Mouse (Mus musculus) heart, embryonic 10.5 days (tissue): ENCODE measurements around the gene Olfr60. TPM values are rescaled to one million over a fixed set of nuclear protein-coding genes. Genes with fewer than 3 reads are reported as not detected.
A peak's percentile ranks its signal among the peaks of the same experiment; 100 is the strongest.

Experiments used
- DNase-seq: peaks from one replicate; pipeline ENCODE4 v3.0.0-alpha.2; 2017; ENCODE audit warnings: low spot score
- H3K27ac ChIP-seq: fragments of 300-500 bp; sonication (generic); 2 replicates; pipeline ENCODE4 v1.5.1; 2016; ENCODE audit warnings: mild to moderate bottlenecking
- H3K27me3 ChIP-seq: fragments of 300-500 bp; sonication (generic); 2 replicates; pipeline ENCODE4 v1.6.1; 2016; ENCODE audit warnings: mild to moderate bottlenecking; ENCODE audit not compliant: poor library complexity, insufficient read depth, severe bottlenecking
- H3K36me3 ChIP-seq: fragments of 300-500 bp; sonication (generic); 2 replicates; pipeline ENCODE4 v1.6.1; 2016; ENCODE audit warnings: mild to moderate bottlenecking, moderate library complexity
- H3K4me1 ChIP-seq: fragments of 300-500 bp; sonication (generic); 2 replicates; pipeline ENCODE4 v1.6.1; 2016; ENCODE audit warnings: mild to moderate bottlenecking
- H3K4me3 ChIP-seq: fragments of 300-500 bp; sonication (generic); 2 replicates; pipeline ENCODE4 v1.5.1; 2016; ENCODE audit warnings: mild to moderate bottlenecking, moderate library complexity
- H3K9me3 ChIP-seq: fragments of 300-500 bp; sonication (generic); 2 replicates; pipeline ENCODE4 v1.6.1; 2016; ENCODE audit warnings: mild to moderate bottlenecking, moderate library complexity
- WGBS: fragments of 180-500 bp; shearing (Covaris S2); methylation state at CpG from one replicate; pipeline ENCODE4 v1.1.7; 2016; 5-methylcytosine and 5-hydroxymethylcytosine counted together
- polyA plus RNA-seq: library from polyadenylated mRNA; unstranded; fragments of >200 nt; fragmentation: Nextera tagmentation; extraction: Ambion mirVana; gene quantifications from 2 replicates; pipeline ENCODE4 v1.2.1, GENCODE M21; 2016

Gene Olfr60
- not detected in 2 replicates for polyA plus RNA-seq

DNA sequence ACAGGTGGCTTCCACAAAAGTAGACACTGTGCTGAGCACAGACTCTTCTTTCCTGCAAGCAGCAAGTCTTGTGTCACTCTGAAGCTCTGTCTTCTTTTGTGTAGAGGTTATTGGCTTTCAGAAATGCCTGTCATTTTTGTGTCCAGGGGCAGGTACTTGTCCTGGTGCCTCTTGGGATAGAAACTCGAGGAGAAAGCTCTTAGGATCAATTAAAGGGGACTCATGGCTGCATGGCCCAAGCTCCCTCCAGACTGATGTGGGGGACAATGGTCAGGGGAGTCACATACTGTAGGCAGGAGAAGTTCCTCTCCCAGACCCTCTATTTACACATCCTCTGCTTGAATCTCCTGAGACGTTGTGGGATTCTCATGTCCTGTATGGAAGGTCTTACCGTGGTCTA is at the start of gene Olfr60:
Olfr60 (minus strand) TSS at position 101 of the 400 bp plus-strand sequence.
- DNase-seq, result no peak
- Histone ChIP-seq H3K9me3 (no peaks in the 10 kb centered on the region), H3K4me3 (no peak within 1 kb of the TSS), H3K36me3 (no peaks in the 10 kb centered on the region), H3K4me1 (no peaks in the 10 kb centered on the region), H3K27me3 (no peaks in the 10 kb centered on the region), H3K27ac (no peak within 1 kb of the TSS)
- 71% methylated on average over 3 of the region's 3 CpGs for WGBS

DNA sequence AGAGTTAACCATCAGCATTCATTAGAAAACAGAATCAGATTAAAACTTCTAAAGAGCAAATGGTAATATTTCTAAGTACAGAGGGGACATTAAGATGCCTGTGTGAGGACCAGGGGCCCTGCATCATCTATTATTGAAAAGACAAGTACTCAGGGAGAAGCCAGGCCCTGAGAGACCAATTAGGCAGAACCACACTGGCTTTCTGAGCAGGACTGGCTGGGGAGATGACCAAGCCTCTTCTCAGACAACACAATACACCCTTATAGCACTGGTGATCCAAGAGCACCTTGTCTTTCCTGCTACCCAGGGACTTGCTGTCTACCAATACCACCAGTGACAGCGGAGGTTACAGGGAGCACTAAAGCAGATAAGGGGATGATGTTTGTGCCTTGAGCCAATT is 41.3 kb upstream of the Olfr60 start, which contains the start of gene Olfr531:
Olfr531 (minus strand) TSS at position 101 of the 400 bp plus-strand sequence.
- Histone ChIP-seq H3K27ac (no peak within 1 kb of the TSS), H3K27me3 (no peaks in the 10 kb centered on the region), H3K4me1 (no peaks in the 10 kb centered on the region), H3K4me3 (no peak within 1 kb of the TSS), H3K36me3 (no peaks in the 10 kb centered on the region), H3K9me3 (no peaks in the 10 kb centered on the region)
- WGBS, result 56% methylated on average over 1 of the region's 1 CpGs
- no peak for DNase-seq

DNA sequence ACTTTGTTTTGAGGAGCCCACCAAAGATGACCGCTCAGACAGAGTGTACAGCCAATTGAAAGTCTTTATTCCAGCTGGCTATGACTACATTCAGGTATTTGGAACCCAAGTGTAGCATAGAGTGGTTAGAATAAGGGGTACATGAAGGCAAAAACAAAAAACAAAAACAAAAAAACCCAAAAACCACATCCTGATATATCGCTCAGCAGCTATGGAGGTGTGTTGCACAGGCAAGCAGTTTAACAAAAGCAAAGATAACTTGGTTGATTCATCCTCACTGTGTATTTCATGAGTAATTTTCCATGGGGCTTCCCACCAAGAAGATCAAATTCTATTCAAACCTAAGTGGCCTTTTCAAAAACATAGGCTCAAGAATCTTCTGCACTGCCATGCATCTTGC is 15.4 kb upstream of the Olfr60 start:
- no peaks in the 10 kb centered on the region for H3K9me3 ChIP-seq
- 95% methylated on average over 2 of the region's 2 CpGs for WGBS
- no peaks in the 10 kb centered on the region for H3K36me3 ChIP-seq
- H3K4me1 ChIP-seq, result no peaks in the 10 kb centered on the region
- DNase-seq, result no peak
- H3K27me3 ChIP-seq, result no peaks in the 10 kb centered on the region
- no peak overlapping the region for H3K27ac ChIP-seq
- H3K4me3 ChIP-seq, result no peak overlapping the region

DNA sequence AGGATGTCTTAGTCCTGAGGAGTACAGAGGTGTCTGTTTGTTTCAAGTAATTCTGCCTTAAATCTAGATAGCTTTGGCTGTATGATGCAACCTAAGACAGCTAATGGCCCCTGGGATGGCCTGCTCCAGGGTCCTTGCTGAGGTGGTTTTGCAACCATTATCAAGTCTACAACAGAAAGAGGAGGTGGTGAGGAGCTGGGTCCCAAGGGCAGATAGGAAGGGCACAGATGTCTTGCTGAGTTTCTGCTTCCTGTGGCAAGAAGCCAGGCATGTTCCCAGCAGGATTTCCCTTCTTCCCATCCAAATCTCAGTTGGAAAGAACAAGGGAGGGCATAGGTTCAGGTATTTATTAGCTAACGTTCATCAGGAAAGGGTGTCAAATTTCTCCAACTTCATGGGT is 14.8 kb upstream of the Olfr60 start, which contains the start of gene Olfr530:
Olfr530 (minus strand) TSS at position 101 of the 400 bp plus-strand sequence.
- no peaks in the 10 kb centered on the region for H3K27me3 ChIP-seq
- no peaks in the 10 kb centered on the region for H3K4me1 ChIP-seq
- H3K36me3 ChIP-seq, result no peaks in the 10 kb centered on the region
- 59% methylated on average over 1 of the region's 1 CpGs for WGBS
- no peak within 1 kb of the TSS for H3K4me3 ChIP-seq
- DNase-seq, result no peak
- no peak within 1 kb of the TSS for H3K27ac ChIP-seq
- no peaks in the 10 kb centered on the region for H3K9me3 ChIP-seq

DNA sequence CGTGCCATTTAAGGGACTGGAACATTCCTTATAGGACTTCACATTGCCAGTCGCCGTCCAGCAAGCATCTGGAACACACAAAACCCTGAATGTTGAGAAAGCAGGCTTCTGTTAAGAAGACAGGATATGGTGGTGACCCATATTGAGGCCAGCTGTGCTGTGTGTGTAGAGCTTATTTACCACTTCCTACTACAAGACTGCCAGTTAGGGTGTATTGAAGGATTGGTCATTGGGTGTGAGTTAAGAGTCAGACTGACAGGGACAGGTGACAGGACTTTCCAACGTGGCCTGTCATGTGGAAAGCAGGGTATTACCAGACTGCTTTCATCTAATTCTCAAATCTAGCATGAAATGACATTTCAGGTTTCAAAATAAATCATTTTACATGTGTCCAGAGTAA is 12.8 kb upstream of the Olfr60 start:
- no peaks in the 10 kb centered on the region for H3K27me3 ChIP-seq
- no peaks in the 10 kb centered on the region for H3K4me1 ChIP-seq
- no peaks in the 10 kb centered on the region for H3K36me3 ChIP-seq
- WGBS, result 78% methylated on average over 4 of the region's 4 CpGs
- H3K9me3 ChIP-seq, result no peaks in the 10 kb centered on the region
- no peak overlapping the region for H3K4me3 ChIP-seq
- DNase-seq, result no peak
- no peak overlapping the region for H3K27ac ChIP-seq

DNA sequence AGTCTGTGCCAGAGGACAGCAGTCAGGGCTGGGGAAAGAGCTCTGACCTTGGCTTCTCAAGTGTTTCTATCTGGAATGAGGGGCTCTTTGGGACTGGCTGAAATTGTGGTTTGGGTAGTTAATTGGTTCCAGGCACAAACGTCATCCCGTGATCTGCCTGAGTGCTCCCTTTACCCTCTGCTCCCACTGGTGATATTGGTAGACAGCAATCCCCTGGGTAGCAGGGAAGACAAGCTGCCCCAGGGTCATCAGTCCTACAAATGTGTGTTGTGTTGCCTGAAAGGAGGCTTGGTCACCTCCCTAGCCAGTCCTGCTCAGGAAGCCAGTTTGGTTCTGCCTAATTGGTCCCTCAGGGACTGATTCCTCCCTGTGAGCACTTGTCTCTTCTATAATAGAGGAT is 27.8 kb downstream of the Olfr60 start, which contains the start of gene Olfr527:
Olfr527 (plus strand) TSS at position 301 of the 400 bp plus-strand sequence.
- Histone ChIP-seq H3K4me3 (no peak within 1 kb of the TSS), H3K27ac (no peak within 1 kb of the TSS), H3K27me3 (no peaks in the 10 kb centered on the region), H3K4me1 (no peaks in the 10 kb centered on the region), H3K9me3 (no peaks in the 10 kb centered on the region), H3K36me3 (no peaks in the 10 kb centered on the region)
- WGBS, result 90% methylated on average over 2 of the region's 2 CpGs
- DNase-seq, result no peak

DNA sequence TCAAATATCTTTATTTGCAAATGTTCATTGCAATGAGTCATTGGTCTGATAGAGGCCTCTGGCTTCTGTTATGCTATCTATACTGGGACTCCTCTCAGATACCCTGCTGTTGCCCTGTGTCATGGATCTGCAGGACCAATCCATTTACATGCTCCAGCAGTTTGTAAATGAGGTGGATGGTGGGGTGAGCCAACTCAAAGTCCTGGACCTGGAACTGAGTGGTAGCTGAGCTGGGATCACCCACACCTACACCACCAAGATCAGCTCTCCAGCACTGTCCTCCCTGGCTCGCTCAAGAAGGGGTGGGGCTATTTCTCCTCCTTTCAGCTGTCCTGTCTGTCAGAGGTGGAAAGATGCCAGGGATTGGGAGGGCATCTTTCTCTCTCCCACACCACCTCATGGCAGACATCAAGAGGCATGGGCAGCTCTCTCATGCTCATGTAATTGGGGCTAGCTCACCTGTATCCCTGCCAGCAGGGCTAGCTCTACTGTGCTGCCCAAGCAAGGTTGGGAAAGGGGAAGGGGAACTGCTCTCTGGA is 31.6 kb downstream of the Olfr60 start:
- Histone ChIP-seq H3K4me3 (no peak overlapping the region), H3K27me3 (no peaks in the 10 kb centered on the region), H3K36me3 (no peaks in the 10 kb centered on the region), H3K27ac (no peak overlapping the region), H3K4me1 (no peaks in the 10 kb centered on the region), H3K9me3 (no peaks in the 10 kb centered on the region)
- peak; percentile 72 for DNase-seq
- WGBS, result 67% methylated on average over 1 of the region's 1 CpGs

DNA sequence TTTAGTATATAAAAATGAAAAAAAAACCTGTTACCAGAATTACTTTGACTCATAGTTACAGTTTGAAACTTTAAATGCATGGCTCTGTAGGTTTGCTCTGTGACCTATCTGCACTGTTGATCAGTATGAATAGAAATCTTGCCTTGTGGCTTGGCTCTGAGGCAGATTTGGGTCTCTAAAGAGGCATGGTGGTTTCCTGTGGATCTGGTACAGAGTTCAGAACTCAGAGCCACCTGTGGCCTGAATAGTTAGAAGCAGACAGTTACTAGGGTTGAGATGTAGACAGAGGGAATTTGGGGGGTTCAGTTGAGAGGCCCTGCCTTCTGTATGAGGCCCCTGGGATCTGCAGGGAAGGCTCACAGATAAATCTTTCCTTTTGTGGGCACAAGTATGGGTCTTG is 40.3 kb downstream of the Olfr60 start:
- no peaks in the 10 kb centered on the region for H3K4me1 ChIP-seq
- no peaks in the 10 kb centered on the region for H3K9me3 ChIP-seq
- no peaks in the 10 kb centered on the region for H3K36me3 ChIP-seq
- H3K4me3 ChIP-seq, result no peak overlapping the region
- no peaks in the 10 kb centered on the region for H3K27me3 ChIP-seq
- peak; percentile 19 for DNase-seq
- no peak overlapping the region for H3K27ac ChIP-seq

DNA sequence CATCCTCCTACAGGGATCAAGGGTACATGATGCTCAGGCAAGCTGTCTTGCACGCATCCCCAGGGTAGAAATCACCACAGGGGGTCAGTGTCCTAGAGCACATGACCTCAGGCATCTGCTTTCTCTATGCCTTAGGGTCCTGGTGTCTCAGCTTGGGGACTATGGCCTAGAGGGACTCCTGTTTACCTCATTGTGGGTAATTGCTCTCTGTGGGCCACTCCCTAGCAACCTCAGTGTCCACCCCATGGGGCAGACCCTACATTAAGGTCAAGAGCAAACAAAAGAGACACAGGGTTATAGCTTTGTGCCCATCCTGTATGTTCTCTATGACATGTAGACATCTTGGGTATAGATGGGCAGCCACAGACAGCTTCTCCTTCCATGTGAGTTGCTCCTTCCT is 40.9 kb downstream of the Olfr60 start, which contains the start of gene Olfr525:
Olfr525 (plus strand) TSS at position 301 of the 400 bp plus-strand sequence.
- DNase-seq, result peak; percentile 66
- Histone ChIP-seq H3K27me3 (no peaks in the 10 kb centered on the region), H3K4me1 (no peaks in the 10 kb centered on the region), H3K4me3 (no peak within 1 kb of the TSS), H3K9me3 (no peaks in the 10 kb centered on the region), H3K36me3 (no peaks in the 10 kb centered on the region), H3K27ac (no peak within 1 kb of the TSS)
- 63% methylated on average over 1 of the region's 1 CpGs for WGBS

DNA sequence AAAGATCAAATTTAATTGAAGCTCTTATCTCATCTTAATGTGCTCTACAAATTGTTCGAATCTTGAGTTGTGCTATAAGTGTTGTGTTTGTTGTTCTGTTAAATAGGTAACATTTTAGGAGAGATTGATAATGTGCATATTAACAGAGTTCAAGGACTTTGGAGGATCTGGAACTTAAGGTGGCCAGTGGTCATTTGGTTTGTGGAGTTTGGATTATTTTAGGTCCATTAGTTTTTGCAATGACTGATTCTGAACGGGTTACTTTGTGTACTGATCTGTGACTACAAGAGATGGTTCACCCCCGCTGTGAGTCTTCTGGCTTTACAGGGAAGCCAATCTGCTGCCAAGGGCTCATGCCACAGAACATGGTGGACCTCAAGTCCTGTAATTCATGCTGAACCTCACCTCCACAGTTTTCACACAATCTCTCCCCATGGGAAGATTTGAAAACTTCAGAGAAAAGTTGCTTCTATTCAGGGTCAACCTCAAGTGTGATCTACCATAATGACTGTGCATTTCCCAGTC is 41.5 kb downstream of the Olfr60 start:
- Histone ChIP-seq H3K27me3 (no peaks in the 10 kb centered on the region), H3K4me3 (no peak overlapping the region), H3K36me3 (no peaks in the 10 kb centered on the region), H3K9me3 (no peaks in the 10 kb centered on the region), H3K4me1 (no peaks in the 10 kb centered on the region), H3K27ac (no peak overlapping the region)
- DNase-seq, result peak; percentile 58
- 78% methylated on average over 3 of the region's 3 CpGs for WGBS

DNA sequence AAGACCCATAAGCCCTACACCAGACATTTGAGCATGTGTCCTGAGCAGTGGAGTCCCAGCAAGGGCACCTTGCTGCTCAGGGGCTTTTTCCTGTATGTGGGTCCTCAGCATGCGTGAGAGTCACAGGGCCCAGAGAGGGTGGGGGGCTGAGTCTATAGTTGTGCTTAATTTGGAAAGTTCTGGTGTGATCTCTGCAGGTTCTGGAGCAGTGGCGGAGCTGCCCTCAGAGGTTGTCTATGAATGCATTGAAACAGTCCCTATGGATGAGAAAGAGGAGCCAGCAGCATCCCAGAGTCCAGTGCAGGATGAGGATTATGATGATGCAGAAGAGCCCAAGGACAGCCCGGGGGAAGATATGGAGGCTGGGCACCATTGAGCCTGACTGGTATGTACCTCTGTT is 62.1 kb downstream of the Olfr60 start:
- WGBS, result 74% methylated on average over 3 of the region's 3 CpGs
- H3K4me1 ChIP-seq, result no peaks in the 10 kb centered on the region
- no peak for DNase-seq
- no peak overlapping the region for H3K4me3 ChIP-seq
- H3K36me3 ChIP-seq, result no peaks in the 10 kb centered on the region
- no peak overlapping the region for H3K27ac ChIP-seq
- no peaks in the 10 kb centered on the region for H3K27me3 ChIP-seq
- H3K9me3 ChIP-seq, result no peaks in the 10 kb centered on the region

DNA sequence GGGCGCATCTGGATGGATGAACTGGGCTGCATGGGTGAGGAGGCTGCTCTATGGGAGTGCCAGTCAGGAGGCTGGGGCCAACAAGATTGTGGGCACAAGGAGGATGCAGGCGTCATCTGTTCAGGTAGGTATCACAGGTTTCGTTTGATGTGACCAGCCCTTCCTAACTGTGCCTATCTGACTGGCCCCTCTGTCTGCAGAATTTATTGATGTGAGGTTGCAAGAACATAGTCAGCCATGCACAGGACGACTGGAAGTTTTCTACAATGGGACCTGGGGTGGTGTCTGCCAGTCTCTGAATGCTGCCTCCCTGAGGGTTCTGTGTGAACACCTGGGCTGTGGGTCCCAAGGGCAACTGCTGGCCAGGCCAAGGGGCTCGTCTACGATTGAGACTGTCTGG is 64.6 kb downstream of the Olfr60 start:
- H3K27ac ChIP-seq, result no peak overlapping the region
- no peaks in the 10 kb centered on the region for H3K4me1 ChIP-seq
- H3K36me3 ChIP-seq, result no peaks in the 10 kb centered on the region
- no peaks in the 10 kb centered on the region for H3K9me3 ChIP-seq
- WGBS, result 67% methylated on average over 6 of the region's 6 CpGs
- no peak for DNase-seq
- H3K27me3 ChIP-seq, result no peaks in the 10 kb centered on the region
- H3K4me3 ChIP-seq, result no peak overlapping the region

DNA sequence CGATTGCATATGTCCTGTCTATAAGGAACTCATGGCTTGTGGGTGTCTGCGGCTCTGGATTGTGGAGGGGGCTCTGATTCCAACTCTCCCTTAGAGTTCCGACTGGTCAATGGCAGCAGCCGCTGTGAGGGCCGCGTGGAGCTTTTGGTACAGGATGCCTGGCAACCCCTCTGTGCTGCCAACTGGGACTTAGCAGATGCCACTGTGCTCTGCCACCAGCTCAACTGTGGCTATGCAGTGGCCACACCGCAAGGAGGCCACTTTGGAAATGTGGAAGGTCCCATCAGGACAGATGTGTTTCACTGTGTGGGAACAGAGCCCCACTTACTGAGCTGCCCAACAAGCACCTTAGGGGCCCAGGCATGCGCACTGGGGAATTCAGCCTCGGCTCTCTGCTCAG is 65.7 kb downstream of the Olfr60 start:
- H3K27ac ChIP-seq, result no peak overlapping the region
- H3K9me3 ChIP-seq, result no peaks in the 10 kb centered on the region
- H3K27me3 ChIP-seq, result no peaks in the 10 kb centered on the region
- no peaks in the 10 kb centered on the region for H3K36me3 ChIP-seq
- H3K4me1 ChIP-seq, result no peaks in the 10 kb centered on the region
- 83% methylated on average over 9 of the region's 9 CpGs for WGBS
- no peak overlapping the region for H3K4me3 ChIP-seq
- DNase-seq, result no peak
